Mouse (Mus musculus) fat pad, adult 2 months (tissue): Measurements from ENCODE around the gene Tmx1.
A peak's percentile ranks its signal among the peaks of the same experiment; 100 is the strongest.

ENCODE experiments used
- DNase-seq: peaks from one replicate; pipeline ENCODE4 v3.0.0-alpha.2; 2011; ENCODE audit warnings: low read depth, low spot score; ENCODE audit errors: extremely low read depth

The Tmx1 gene

GRCm38 (mm10) chr12:70452726-70453645, at the start of gene Tmx1:
Gene Tmx1, plus strand, starts transcription at chr12:70453095.
- DNase-seq: peak; percentile 16

DNA sequence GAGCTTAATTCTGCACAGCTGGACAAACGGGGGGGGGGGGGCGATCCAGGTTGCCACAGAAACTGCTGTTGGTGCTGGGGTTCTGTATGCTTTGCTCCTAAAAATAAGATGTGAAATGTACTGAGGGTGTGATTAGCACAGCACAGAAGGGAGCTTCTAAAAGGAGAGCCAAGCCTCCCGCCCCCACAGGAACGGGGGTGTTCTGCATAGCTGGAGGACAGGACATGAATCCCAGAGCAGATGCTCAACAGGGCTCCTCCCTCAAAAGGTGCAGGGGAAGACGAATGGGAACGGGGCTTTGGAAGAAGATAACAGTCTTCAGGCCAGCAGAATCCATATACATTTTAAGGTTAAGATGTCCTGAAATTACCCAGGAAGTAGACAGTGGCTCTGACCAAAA, 48.6 kb upstream of the Tmx1 start:
- DNase-seq: no peak

- no peak for DNase-seq
Observed at GRCm38 (mm10) chr12:70408396-70408795, 44.5 kb upstream of the Tmx1 start.

DNA sequence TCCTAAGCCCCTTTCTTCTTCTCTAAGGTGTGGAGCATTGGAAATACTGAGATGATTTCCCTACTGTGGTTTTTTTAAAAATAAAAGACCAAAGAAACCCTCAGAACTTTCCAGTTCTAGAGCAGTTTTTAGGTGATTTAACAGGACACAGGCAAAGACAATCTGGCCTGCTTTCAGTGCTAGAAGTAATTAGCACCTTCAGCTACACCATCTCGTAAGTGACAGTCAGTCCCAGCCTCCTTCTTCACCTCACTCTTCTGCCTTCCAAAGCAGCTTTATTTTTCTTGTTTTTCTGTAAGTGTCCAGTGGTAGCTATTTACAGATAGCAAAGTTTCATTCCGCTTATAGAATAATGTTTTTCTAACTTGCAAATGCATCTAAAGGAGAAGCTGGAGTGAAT, 43.3 kb upstream of the Tmx1 start:
- no peak for DNase-seq

- no peak for DNase-seq
Observed at GRCm38 (mm10) chr12:70420216-70420615, 32.7 kb upstream of the Tmx1 start.

DNA sequence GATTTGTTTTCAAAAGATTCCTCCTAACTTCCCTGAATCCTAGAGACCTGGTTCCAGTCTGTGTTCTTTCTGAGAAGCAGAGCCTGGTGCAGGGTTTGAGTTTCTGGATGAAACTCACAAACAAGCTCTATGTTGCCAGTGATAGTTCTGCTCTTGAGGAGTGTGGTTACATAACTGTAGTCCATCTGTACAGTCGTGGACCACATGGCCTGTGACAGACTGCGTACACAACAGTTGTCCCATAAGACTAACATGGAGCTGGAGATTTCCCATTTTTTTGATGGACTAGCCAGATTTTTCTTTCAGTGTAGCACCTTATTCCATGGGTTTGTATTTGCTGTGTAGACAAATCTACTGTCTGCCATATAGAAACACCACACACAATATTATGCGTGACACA, 31.9 kb upstream of the Tmx1 start:
- DNase-seq: no peak

DNA sequence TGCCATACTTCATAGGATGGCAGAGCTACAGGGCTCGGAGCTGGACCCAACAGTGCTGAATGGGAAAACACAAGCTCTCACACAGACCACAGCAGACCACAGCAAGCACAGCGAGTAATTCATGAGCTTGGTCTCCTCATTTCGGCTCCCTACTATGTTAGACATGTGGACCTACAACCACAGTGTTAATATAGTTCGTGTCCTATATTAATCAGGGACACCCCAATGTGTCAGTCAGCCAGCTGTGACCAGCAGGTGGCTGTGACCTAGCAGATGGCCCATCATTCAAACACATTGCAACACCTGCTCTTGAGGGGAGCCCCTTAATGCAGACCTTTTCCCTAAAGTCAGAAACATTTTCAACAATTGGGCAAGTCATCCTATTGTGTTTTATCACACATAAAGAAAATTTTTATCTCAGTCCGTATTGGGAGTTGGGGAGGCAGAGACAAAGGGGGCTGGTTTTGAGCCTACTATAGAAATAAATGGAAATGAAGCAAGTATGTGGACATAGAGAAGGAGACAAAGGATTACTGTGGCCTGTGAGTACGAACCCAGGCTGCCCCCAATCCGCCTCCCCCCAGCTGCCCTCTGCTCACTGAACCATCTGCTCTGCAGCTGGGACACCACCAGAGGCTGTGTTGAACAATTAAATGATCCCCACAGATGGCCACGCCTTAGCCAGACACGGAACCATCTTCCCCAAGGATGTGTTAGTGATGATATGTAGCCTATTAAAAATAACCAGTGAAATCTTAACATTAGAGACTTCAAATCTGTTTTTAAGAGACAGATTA, 30.4 kb upstream of the Tmx1 start:
- no peak for DNase-seq

GRCm38 (mm10) chr12:70427885-70428284, 25.0 kb upstream of the Tmx1 start:
- DNase-seq: no peak

- no peak for DNase-seq
Observed at GRCm38 (mm10) chr12:70429637-70430036, 23.3 kb upstream of the Tmx1 start.

GRCm38 (mm10) chr12:70430307-70430950, 22.5 kb upstream of the Tmx1 start:
- no peak for DNase-seq

DNA sequence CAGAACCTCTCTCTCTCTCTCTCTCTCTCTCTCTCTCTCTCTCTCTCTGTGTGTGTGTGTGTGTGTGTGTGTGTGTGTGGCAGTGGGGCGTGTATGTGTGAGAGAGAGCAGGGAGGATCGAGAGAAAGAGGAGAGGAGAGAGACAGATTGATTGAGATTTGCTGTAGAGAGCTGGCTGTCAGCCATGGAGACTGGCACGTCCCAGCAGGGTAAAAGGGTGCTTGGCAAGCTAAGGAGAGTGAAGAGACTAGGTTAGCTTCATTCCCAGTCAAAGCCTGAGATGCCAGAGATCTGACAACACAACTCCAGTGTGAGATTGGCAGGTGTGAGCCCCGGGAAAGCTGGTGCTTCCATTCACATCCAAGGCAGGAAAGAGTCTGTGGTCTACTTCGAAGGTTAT, 21.5 kb upstream of the Tmx1 start:
- DNase-seq: no peak

DNA sequence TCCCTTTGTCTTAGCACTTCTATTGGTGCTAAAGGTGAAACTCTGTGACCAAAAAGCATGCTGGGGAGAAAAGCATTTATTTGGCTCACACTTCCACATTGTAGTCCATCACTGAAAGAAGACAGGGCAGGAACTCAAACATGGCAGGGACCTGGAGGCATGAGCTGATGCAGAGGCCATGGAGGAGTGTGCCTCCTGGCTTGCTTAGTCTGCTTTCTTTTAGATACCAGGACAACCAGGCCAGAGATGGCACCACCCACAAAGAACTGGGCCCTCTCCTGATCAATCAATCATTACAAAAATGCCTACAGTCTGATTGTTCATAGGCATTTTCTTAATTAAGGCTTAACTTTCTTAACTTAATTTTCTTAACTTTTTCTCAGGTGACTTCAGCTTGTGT, 2.9 kb upstream of the Tmx1 start:
- no peak for DNase-seq

DNA sequence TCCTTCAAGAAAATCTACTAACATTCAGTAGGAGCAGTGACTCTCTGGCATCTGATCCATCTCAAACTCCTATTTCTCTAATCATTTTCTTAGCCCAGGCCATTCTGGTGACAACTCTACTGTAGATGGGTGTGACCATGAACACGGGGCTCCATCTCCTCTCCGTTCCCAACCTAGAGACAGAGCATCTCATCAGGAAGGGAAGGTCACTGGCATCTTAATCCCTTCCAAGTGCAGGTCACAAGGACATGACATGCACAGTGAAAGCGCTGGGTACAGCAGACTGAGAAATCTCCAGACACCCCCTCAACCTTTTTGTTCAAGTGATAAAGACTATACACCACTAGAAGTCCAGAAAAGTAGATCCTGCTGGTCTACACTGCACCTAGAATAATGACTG, 1.4 kb upstream of the Tmx1 start:
- DNase-seq: no peak

DNA sequence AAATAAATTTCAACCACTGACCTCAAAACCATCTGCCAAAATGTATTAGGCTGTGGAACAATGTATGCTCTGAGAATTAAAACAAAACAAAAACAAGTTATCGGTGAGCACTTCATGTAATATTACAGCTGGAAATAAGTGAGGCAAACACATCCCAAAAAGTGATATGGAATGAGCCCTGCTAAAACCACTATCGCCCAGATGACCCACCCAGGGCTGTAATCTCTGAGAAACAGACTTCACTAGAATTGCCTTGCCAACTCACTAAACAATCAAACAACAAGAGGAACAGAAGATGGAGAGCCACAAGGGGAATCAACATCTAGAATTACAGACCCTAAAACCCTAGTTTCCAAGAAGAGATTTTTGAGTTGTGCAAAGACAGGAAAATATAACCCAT, 752 bp upstream of the Tmx1 start:
- no peak for DNase-seq

- DNase-seq: peak; percentile 18
Observed at GRCm38 (mm10) chr12:70455226-70455625, 2.3 kb downstream of the Tmx1 start.

- no peak for DNase-seq
Observed at GRCm38 (mm10) chr12:70459546-70459945, 6.7 kb downstream of the Tmx1 start.

DNA sequence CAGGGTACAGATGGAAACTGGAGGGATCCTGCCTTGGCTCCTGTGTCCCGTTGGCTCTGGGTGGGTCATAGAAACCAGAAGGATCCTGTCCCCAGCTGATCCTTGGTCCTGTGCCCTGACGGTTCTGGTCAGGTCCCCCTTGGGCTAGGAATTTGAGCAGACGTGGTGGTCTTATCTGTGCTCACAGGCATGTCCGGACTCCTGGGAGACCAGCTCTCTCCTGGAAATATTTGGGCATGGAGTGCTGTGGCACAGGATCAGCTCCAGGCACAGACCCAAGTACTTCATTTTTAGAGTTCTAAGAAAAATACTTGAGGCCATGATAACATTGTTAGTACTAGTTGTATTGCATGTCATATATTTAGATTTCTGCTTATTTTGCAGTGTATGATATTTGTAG, 11.1 kb downstream of the Tmx1 start:
- no peak for DNase-seq

DNA sequence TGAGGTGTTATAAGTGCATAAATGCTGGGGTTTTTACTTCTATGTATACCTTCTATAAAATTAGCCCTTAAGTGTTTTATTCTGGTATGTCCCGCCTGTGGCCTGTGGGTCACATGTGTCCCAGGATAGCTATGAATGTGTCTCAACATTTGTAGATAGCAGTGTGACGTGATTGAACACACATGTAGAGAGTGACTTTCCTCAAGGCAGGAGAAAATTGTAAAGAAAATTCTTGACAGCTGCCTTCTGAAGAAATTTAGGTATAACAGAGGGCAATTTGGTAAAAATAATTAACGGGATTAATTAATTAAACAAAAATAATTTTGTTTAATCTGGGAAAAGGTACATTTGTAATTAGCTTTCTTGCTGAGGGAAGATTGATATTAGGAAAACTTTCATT, 22.4 kb downstream of the Tmx1 start:
- DNase-seq: no peak

DNA sequence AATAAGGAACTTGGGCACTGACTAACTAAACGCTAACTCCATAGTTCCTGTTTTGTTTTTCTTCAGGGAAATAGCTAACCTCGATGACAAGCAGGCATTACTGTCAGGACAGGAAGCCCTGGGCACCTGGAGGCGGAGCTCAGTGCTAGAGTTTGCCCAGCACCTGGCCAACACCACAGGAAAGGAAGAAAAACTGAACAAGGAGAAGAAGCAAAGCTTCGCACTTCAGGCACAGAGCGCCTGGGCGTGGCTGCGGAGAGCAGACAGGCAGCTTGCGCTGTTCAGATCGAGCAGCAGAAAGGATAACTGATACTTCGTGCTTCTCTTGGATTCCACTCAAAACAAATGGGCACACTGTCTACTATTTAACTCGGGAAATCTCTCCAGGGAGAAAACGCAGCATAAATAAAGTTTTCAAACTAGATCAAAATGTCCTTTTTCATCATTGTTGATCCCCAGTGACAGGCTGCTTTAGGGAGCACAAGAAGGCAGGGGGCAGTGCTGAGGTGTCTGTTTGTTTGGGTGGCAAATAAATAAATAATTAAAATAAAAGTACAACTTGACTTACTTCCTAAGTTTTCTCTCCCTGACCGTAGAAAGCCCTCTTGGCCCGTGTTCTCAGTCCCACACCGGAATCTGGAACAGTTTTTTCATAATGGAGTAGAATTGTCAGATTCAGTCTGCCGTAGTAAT, 24.1 kb downstream of the Tmx1 start:
- DNase-seq: no peak

- DNase-seq: no peak
Observed at GRCm38 (mm10) chr12:70477593-70478287, 24.8 kb downstream of the Tmx1 start.
